In the genomic region with DNA sequence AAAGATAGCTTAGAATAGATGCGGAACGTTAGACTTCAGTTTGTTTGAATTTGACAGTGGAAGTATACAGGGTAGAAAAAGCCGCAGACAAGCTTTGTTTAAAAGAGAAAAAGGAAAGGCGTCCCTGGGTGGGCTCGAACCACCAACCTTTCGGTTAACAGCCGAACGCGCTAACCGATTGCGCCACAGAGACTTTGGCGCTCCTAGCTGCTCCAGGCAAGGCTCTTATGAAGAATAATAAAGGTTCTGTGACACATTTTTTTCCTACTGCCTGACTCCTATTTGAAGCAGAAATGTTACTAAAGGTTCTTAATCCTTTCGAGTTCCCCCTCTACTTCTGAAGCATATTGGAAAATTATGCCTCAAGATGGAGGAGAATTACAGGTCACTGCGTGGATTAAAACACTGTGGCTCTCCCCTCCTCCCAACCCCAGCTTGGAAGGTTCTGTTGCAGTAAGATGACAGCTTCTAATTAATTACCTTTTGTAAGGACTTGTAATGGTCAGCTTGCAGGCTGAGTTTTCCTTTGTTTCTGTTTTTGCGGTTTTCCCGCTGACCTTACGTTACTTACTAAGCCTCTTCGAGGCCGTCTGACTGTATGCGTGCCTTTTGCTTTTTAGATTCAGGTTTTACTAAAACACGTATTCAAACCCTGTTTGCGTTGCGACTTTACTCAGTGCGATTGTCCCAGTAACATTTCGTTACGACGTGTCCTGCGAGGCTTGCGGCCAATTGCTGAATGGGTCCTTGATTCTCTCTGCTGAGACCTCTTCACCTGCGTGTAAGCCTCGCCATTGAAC, we compare ENCODE assay signal across 8 mouse cellular contexts.
A peak's percentile ranks its signal among the peaks of the same experiment; 100 is the strongest.
DNase-seq lines count a peak whose midpoint lies in the region; ATAC-seq and TF ChIP-seq lines count a peak whose summit lies in the region.

No protein-coding gene starts in this region.

- DNase-seq in R1 (ENCODE audit: low read depth, low spot score) = peak; percentile 68
- DNase-seq in cerebellum, postnatal 14 days = peak; percentile 93 to 94
- peak; percentile 72 to 94 for DNase-seq in frontal cortex, postnatal 14 days (ENCODE audit: low spot score in 2 of 2)
- peak; percentile 94 for DNase-seq in layer of hippocampus, postnatal 10 days (ENCODE audit: low spot score in 2 of 2)
- peak; percentile 81 for DNase-seq in lung, postnatal 0 days (ENCODE audit: low spot score)
- DNase-seq in ovary, postnatal 36 days (ENCODE audit: low spot score) = peak; percentile 76
- peak; percentile 88 for DNase-seq in thymus, postnatal 25 days

- peak overlapping the region; percentile 58 for H3K9ac ChIP-seq in hindbrain, embryonic 12.5 days
- peak overlapping the region; percentile 41; the same call in 1 of the 2 replicates for H3K9ac ChIP-seq in lung, postnatal 0 days (replicated peaks; ENCODE audit: low read depth)

- WGBS in hindbrain, embryonic 12.5 days = under 1% methylated on average over 31 of the region's 31 CpGs
- under 1% methylated on average over 31 of the region's 31 CpGs for WGBS in lung, postnatal 0 days

- ATAC-seq in hindbrain, embryonic 12.5 days (ENCODE audit: low FRiP score) = peak; percentile 87
- ATAC-seq in lung, postnatal 0 days = peak; percentile 83

- peak overlapping the region; percentile 63 for H3K4me2 ChIP-seq in hindbrain, embryonic 12.5 days (replicated peaks)
- peak overlapping the region; percentile 57 for H3K4me2 ChIP-seq in lung, postnatal 0 days (replicated peaks; ENCODE audit: low read depth, low read length)

- H3K9me3 ChIP-seq in hindbrain, embryonic 12.5 days (replicated peaks) = no peaks in the 10 kb centered on the region
- no peaks in the 10 kb centered on the region for H3K9me3 ChIP-seq in lung, postnatal 0 days (ENCODE audit: low read length)

- H3K36me3 ChIP-seq in hindbrain, embryonic 12.5 days = no peaks in the 10 kb centered on the region
- H3K36me3 ChIP-seq in lung, postnatal 0 days (ENCODE audit: insufficient read depth, low read length) = no peaks in the 10 kb centered on the region

- H3K4me3 ChIP-seq in hindbrain, embryonic 12.5 days = peak overlapping the region; percentile 57
- H3K4me3 ChIP-seq in lung, postnatal 0 days (ENCODE audit: low read depth, low read length) = peak overlapping the region; percentile 57

- 0 out of 2 replicates have a peak, but pooled peaks cover 4% of the 10 kb centered on the region for H3K4me1 ChIP-seq in hindbrain, embryonic 12.5 days
- H3K4me1 ChIP-seq in lung, postnatal 0 days (ENCODE audit: insufficient read depth, low read depth, low read length) = no peaks in the 10 kb centered on the region

- peak overlapping the region; percentile 73 for H3K27ac ChIP-seq in hindbrain, embryonic 12.5 days
- H3K27ac ChIP-seq in lung, postnatal 0 days (ENCODE audit: low read length) = no peak overlapping the region

- no peak; the same call in 1 of the 2 replicates for TF ChIP-seq EP300 in lung, postnatal 0 days (IDR thresholded peaks at IDR 0.05)

- peaks cover 10% of the 10 kb centered on the region; the same call in 1 of the 2 replicates for H3K27me3 ChIP-seq in hindbrain, embryonic 12.5 days
- no peaks in the 10 kb centered on the region for H3K27me3 ChIP-seq in lung, postnatal 0 days (replicated peaks; ENCODE audit: insufficient read depth, low read length)

- TF ChIP-seq CTCF in lung, postnatal 0 days (IDR thresholded peaks at IDR 0.05) = no peak
